Mouse (Mus musculus) MEL (cell line): ENCODE results near the gene Igsf8. TPM values are rescaled to one million over a fixed set of nuclear protein-coding genes. Genes with fewer than 3 reads are reported as not detected.

Experiments
- DNase-seq: peaks from one replicate; pipeline ENCODE4 v3.0.0; 2011; ENCODE audit warnings: low read depth, low spot score
- H3K27ac ChIP-seq: 2 replicates; pipeline ENCODE4 v1.5.1; 2012; ENCODE audit warnings: low read depth, mild to moderate bottlenecking, control low read depth, low read length, moderate library complexity; ENCODE audit not compliant: control insufficient read depth
- H3K27me3 ChIP-seq, 2 experiments: fragments of 150-350 bp in 1 of 2; sonication (generic) in 1 of 2; 2 replicates each; pipeline ENCODE4 v1.6.1; 2012; ENCODE audit warnings: low read length in 2 of 2, mild to moderate bottlenecking in 2 of 2, improper control_type of control experiment in 1 of 2, moderate library complexity in 1 of 2; ENCODE audit not compliant: insufficient read depth in 2 of 2, control insufficient read depth in 1 of 2
- H3K36me3 ChIP-seq, 2 experiments: 2 replicates each; pipeline ENCODE4 v1.6.1; 2012 to 2014; ENCODE audit warnings: low read length in 2 of 2, improper control_type of control experiment in 1 of 2, inconsistent platforms in 1 of 2, mild to moderate bottlenecking in 1 of 2; ENCODE audit not compliant: insufficient read depth in 2 of 2, control insufficient read depth in 1 of 2
- H3K4me1 ChIP-seq, 2 experiments: fragments of 150-350 bp in 1 of 2; sonication (generic) in 1 of 2; 2 replicates each; pipeline ENCODE4 v1.6.1; 2012; ENCODE audit warnings: low read length in 2 of 2, improper control_type of control experiment in 1 of 2, mild to moderate bottlenecking in 1 of 2; ENCODE audit not compliant: insufficient read depth in 2 of 2, control insufficient read depth in 1 of 2
- H3K4me3 ChIP-seq, 2 experiments: fragments of 150-350 bp in 1 of 2; sonication (generic) in 1 of 2; 2 replicates each; pipeline ENCODE4 v1.5.1; 2012; ENCODE audit warnings: low read depth in 2 of 2, low read length in 2 of 2, mild to moderate bottlenecking in 2 of 2, moderate library complexity in 2 of 2, control low read depth in 1 of 2, improper control_type of control experiment in 1 of 2; ENCODE audit not compliant: control insufficient read depth in 1 of 2, insufficient read depth in 1 of 2
- H3K79me2 ChIP-seq: 2 replicates; pipeline ENCODE4 v1.6.1; 2012; ENCODE audit warnings: mild to moderate bottlenecking, low read length, moderate library complexity; ENCODE audit not compliant: control insufficient read depth, poor library complexity, insufficient read depth
- H3K9ac ChIP-seq: 2 replicates; pipeline ENCODE4 v1.6.1; 2012; ENCODE audit warnings: low read depth, mild to moderate bottlenecking, control low read depth, low read length, moderate library complexity; ENCODE audit not compliant: control insufficient read depth, poor library complexity, severe bottlenecking
- H3K9me3 ChIP-seq: fragments of 150-350 bp; sonication (generic); replicated peaks from 2 replicates; pipeline ENCODE4 v1.6.1; 2012; ENCODE audit warnings: mild to moderate bottlenecking, low read length, improper control_type of control experiment, moderate library complexity; ENCODE audit not compliant: insufficient read depth
- CHD1 ChIP-seq: IDR thresholded peaks from 2 replicates; pipeline ENCODE4 v1.6.1; 2012; ENCODE audit warnings: low read depth, mild to moderate bottlenecking, inconsistent platforms, low read length, improper control_type of control experiment
- CTCF ChIP-seq, 3 experiments: IDR thresholded peaks in 2 of 3; conservative IDR thresholded peaks in 1 of 3; 2 replicates each; pipeline ENCODE4 v1.5.1; 2011 to 2012; ENCODE audit warnings: low read length in 3 of 3, low read depth in 2 of 3, mild to moderate bottlenecking in 2 of 3, improper control_type of control experiment in 1 of 3, inconsistent platforms in 1 of 3, mixed read lengths in 1 of 3, moderate library complexity in 1 of 3; ENCODE audit not compliant: control insufficient read depth in 1 of 3, insufficient read depth in 1 of 3, poor library complexity in 1 of 3, severe bottlenecking in 1 of 3
- ELF1 ChIP-seq: IDR thresholded peaks from 2 replicates; pipeline ENCODE4 v1.6.1; 2014; ENCODE audit warnings: low read depth, mild to moderate bottlenecking, inconsistent platforms, low read length, improper control_type of control experiment, moderate library complexity
- EP300 ChIP-seq, 2 experiments: IDR thresholded peaks; 2 replicates each; pipeline ENCODE4 v1.6.1; 2011; ENCODE audit warnings: improper control_type of control experiment in 2 of 2, low read length in 2 of 2, low read depth in 1 of 2, mild to moderate bottlenecking in 1 of 2
- ETS1 ChIP-seq: IDR thresholded peaks from 2 replicates; pipeline ENCODE4 v1.6.1; 2012; ENCODE audit warnings: low read depth, mild to moderate bottlenecking, inconsistent platforms, low read length, improper control_type of control experiment, moderate library complexity
- GATA1 ChIP-seq: IDR thresholded peaks from 2 replicates; pipeline ENCODE4 v1.6.1; 2011; ENCODE audit warnings: low read depth, low read length, improper control_type of control experiment
- HCFC1 ChIP-seq: IDR thresholded peaks from 2 replicates; pipeline ENCODE4 v1.6.1; 2012; ENCODE audit warnings: low read depth, mild to moderate bottlenecking, inconsistent platforms, low read length, improper control_type of control experiment, moderate library complexity
- JUND ChIP-seq: IDR thresholded peaks from 2 replicates; pipeline ENCODE4 v1.6.1; 2011; ENCODE audit warnings: low read depth, mild to moderate bottlenecking, improper control_type of control experiment, low read length
- KAT2A ChIP-seq: conservative IDR thresholded peaks from 2 replicates; pipeline ENCODE4 v1.6.1; 2012; ENCODE audit warnings: low read depth, low read length, improper control_type of control experiment, inconsistent platforms
- MAFK ChIP-seq: IDR thresholded peaks from 2 replicates; pipeline ENCODE4 v1.6.1; 2011; ENCODE audit warnings: low read depth, mild to moderate bottlenecking, low read length, improper control_type of control experiment, borderline replicate concordance
- MXI1 ChIP-seq: IDR thresholded peaks from 2 replicates; pipeline ENCODE4 v1.6.1; 2011; ENCODE audit warnings: mild to moderate bottlenecking, low read depth, low read length, improper control_type of control experiment
- MYB ChIP-seq: IDR thresholded peaks from 2 replicates; pipeline ENCODE4 v1.6.1; 2011; ENCODE audit warnings: mild to moderate bottlenecking, low read depth, low read length, improper control_type of control experiment
- NELFE ChIP-seq: IDR thresholded peaks from 2 replicates; pipeline ENCODE4 v1.6.1; 2011; ENCODE audit warnings: low read depth, low read length, improper control_type of control experiment
- POLR2AphosphoS2 ChIP-seq: IDR thresholded peaks from 2 replicates; pipeline ENCODE4 v1.6.1; 2011; ENCODE audit warnings: low read length, improper control_type of control experiment
- RAD21 ChIP-seq: IDR thresholded peaks from 2 replicates; pipeline ENCODE4 v1.6.1; 2011; ENCODE audit warnings: mild to moderate bottlenecking, low read depth, low read length, improper control_type of control experiment
- SMC3 ChIP-seq: IDR thresholded peaks from 2 replicates; pipeline ENCODE4 v1.6.1; 2011; ENCODE audit warnings: low read depth, low read length, improper control_type of control experiment
- TBP ChIP-seq: IDR thresholded peaks from 2 replicates; pipeline ENCODE4 v1.8.0; 2011; ENCODE audit warnings: low read depth, low read length, improper control_type of control experiment
- TCF12 ChIP-seq: IDR thresholded peaks from 2 replicates; pipeline ENCODE4 v1.6.1; 2014; ENCODE audit warnings: low read depth, mild to moderate bottlenecking, inconsistent platforms, low read length, improper control_type of control experiment, moderate library complexity
- USF1 ChIP-seq: IDR thresholded peaks from 2 replicates; pipeline ENCODE4 v1.6.1; 2014; ENCODE audit warnings: low read depth, mild to moderate bottlenecking, inconsistent platforms, low read length, improper control_type of control experiment, moderate library complexity
- USF2 ChIP-seq, 2 experiments: IDR thresholded peaks; 2 replicates each; pipeline ENCODE4 v1.6.1; 2011 to 2012; ENCODE audit warnings: improper control_type of control experiment in 2 of 2, low read length in 2 of 2, borderline replicate concordance in 1 of 2, inconsistent platforms in 1 of 2, low read depth in 1 of 2, mild to moderate bottlenecking in 1 of 2; ENCODE audit not compliant: insufficient read depth in 1 of 2
- ZC3H11A ChIP-seq: IDR thresholded peaks from 2 replicates; pipeline ENCODE4 v1.6.1; 2012; ENCODE audit warnings: low read depth, mild to moderate bottlenecking, inconsistent platforms, low read length, improper control_type of control experiment
- ZMIZ1 ChIP-seq: IDR thresholded peaks from 2 replicates; pipeline ENCODE4 v1.6.1; 2012; ENCODE audit warnings: low read depth, mild to moderate bottlenecking, inconsistent platforms, low read length, improper control_type of control experiment, moderate library complexity
- polyA plus RNA-seq, 2 experiments: library from polyadenylated mRNA; stranded (reverse) in 1 of 2; unstranded in 1 of 2; fragments of >175 nt in 1 of 2; fragments of >200 nt in 1 of 2; gene quantifications; 2 replicates each; pipeline versions ENCODE4 v1.2.1 to v1.2.4; 2012; ENCODE audit warnings: low replicate concordance in 2 of 2, low read depth in 1 of 2; ENCODE audit not compliant: insufficient read length in 2 of 2, insufficient read depth in 1 of 2, missing spikeins in 1 of 2
- total RNA-seq: library from RNA; depleted of rRNA; stranded (reverse); fragments of 300-350 nt; gene quantifications from 2 replicates; pipeline ENCODE4 v1.2.3, GENCODE M21; 2012

Gene Igsf8
- total and polyA plus RNA-seq, 3 experiments = 88.0 to 97.2 TPM; not detected in 1

GRCm38 (mm10) chr1:172352453-172352852, 91.0 kb downstream of the Igsf8 start:
- Histone ChIP-seq H3K4me3 (no peak overlapping the region), H3K79me2 (no peaks in the 10 kb centered on the region), H3K36me3 (no peaks in the 10 kb centered on the region), H3K27me3 (peaks cover 4 to 7% of the 10 kb centered on the region in 2 experiments; a peak in 3 of 4 replicates), H3K9me3 (no peaks in the 10 kb centered on the region), H3K9ac (no peak overlapping the region), H3K27ac (no peak overlapping the region), H3K4me1 (no peaks in the 10 kb centered on the region)
- TF ChIP-seq ZMIZ1 (no peak), MYB (no peak), USF2 (IDR thresholded peaks at IDR 0.05; ENCODE audit: borderline replicate concordance in 1 of 2, insufficient read depth in 1 of 2, low read depth in 1 of 2, low read length in 2 of 2) (no peak), ELF1 (no peak), CTCF (IDR thresholded peaks at IDR 0.05 in 2 of 3, conservative IDR thresholded peaks at IDR 0.05 in 1 of 3; ENCODE audit: control insufficient read depth in 1 of 3, insufficient read depth in 1 of 3, low read depth in 2 of 3, low read length in 3 of 3, poor library complexity in 1 of 3, severe bottlenecking in 1 of 3) (no peak)
- DNase-seq = no peak

- DNase-seq = no peak
- Histone ChIP-seq H3K27me3 (peaks cover 7 to 9% of the 10 kb centered on the region in 2 experiments), H3K4me3 (no peak overlapping the region), H3K36me3 (no peaks in the 10 kb centered on the region), H3K9ac (no peak overlapping the region), H3K4me1 (no peaks in the 10 kb centered on the region), H3K9me3 (no peaks in the 10 kb centered on the region), H3K79me2 (no peaks in the 10 kb centered on the region), H3K27ac (no peak overlapping the region)
- no peak for TF ChIP-seq POLR2AphosphoS2
- TF ChIP-seq CHD1 = no peak
- no peak for TF ChIP-seq ZC3H11A
- TF ChIP-seq KAT2A = no peak
- no peak for TF ChIP-seq TCF12
- TF ChIP-seq EP300 (IDR thresholded peaks at IDR 0.05; ENCODE audit: low read depth in 1 of 2, low read length in 2 of 2) = no peak
- no peak for TF ChIP-seq MXI1
- TF ChIP-seq MAFK = no peak
- TF ChIP-seq JUND = no peak
- TF ChIP-seq HCFC1 = no peak
- no peak for TF ChIP-seq GATA1
- TF ChIP-seq ZMIZ1 = no peak
- TF ChIP-seq TBP = no peak
- no peak for TF ChIP-seq NELFE
- TF ChIP-seq USF1 = no peak
- TF ChIP-seq ELF1 = no peak
- TF ChIP-seq RAD21 = no peak
- TF ChIP-seq ETS1 = no peak
- no peak for TF ChIP-seq SMC3
Measured at GRCm38 (mm10) chr1:172355336-172355735, 93.9 kb downstream of the Igsf8 start.
